Mouse (Mus musculus) testis, adult 2 months (tissue): ENCODE measurements around the gene Hoxd13.

ENCODE experiments used
- CTCF ChIP-seq: fragments of 200-500 bp; IDR thresholded peaks from 2 replicates; pipeline ENCODE4 v1.5.1; 2012; ENCODE audit warnings: low read depth, mild to moderate bottlenecking, inconsistent platforms, low read length, moderate library complexity; ENCODE audit not compliant: control insufficient read depth, insufficient read depth, insufficient replicate concordance
- POLR2A ChIP-seq: fragments of 200-500 bp; IDR thresholded peaks from 2 replicates; pipeline ENCODE4 v1.6.1; 2012; ENCODE audit warnings: low read depth, mild to moderate bottlenecking, inconsistent platforms, low read length, moderate library complexity; ENCODE audit not compliant: control insufficient read depth

GRCm38 (mm10) chr2:74706393-74706960 lies 38.4 kb downstream of the Hoxd13 start:
- TF ChIP-seq CTCF (no peak), POLR2A (no peak)
